Mouse (Mus musculus): ENCODE measurements at regions not wholly inside any gene's neighbourhood (a gene's known extent, or its start where the extent isn't known, plus 50 kb on each side); places are given as distances from the start of the nearest gene placed in this dataset.
A peak's percentile ranks its signal among the peaks of the same experiment; 100 is the strongest.

- DNase-seq, result no peak
Measured at GRCm38 (mm10) chr5:50820674-50821073, 746.9 kb downstream of the Ppargc1a start.

- no peak for DNase-seq
Measured at GRCm38 (mm10) chr5:50819959-50820358, 747.6 kb downstream of the Ppargc1a start.

- no peak for DNase-seq
Measured at GRCm38 (mm10) chr5:50795310-50795709, 736.5 kb upstream of the Adgra3 start.

- no peak for DNase-seq
Measured at GRCm38 (mm10) chr5:50794453-50795169, 735.8 kb upstream of the Adgra3 start.

GRCm38 (mm10) chr5:50793558-50793957, 734.8 kb upstream of the Adgra3 start:
- DNase-seq, result no peak

GRCm38 (mm10) chr5:50785273-50785672, 726.5 kb upstream of the Adgra3 start:
- DNase-seq, result no peak

- DNase-seq, result peak; percentile 4 to 25
Measured at GRCm38 (mm10) chr5:50779138-50779537, 720.3 kb upstream of the Adgra3 start.

GRCm38 (mm10) chr5:50778221-50778620, 719.4 kb upstream of the Adgra3 start:
- DNase-seq, result no peak

- DNase-seq, result no peak
Measured at GRCm38 (mm10) chr5:50762261-50762660, 703.5 kb upstream of the Adgra3 start.

- no peak for DNase-seq
Measured at GRCm38 (mm10) chr5:50760386-50760785, 701.6 kb upstream of the Adgra3 start.

- peak; percentile 70 to 80 for DNase-seq
Measured at GRCm38 (mm10) chr5:50752766-50753165, 694.0 kb upstream of the Adgra3 start.

- DNase-seq, result no peak
Measured at GRCm38 (mm10) chr5:50751358-50751757, 692.6 kb upstream of the Adgra3 start.

- DNase-seq, result no peak
Measured at GRCm38 (mm10) chr5:50743030-50743429, 684.2 kb upstream of the Adgra3 start.

GRCm38 (mm10) chr5:50733711-50734110, 674.9 kb upstream of the Adgra3 start:
- no peak for DNase-seq

GRCm38 (mm10) chr5:50728337-50729003, 669.7 kb upstream of the Adgra3 start:
- DNase-seq, result no peak

- DNase-seq, result no peak
Measured at GRCm38 (mm10) chr5:50706945-50707663, 648.3 kb upstream of the Adgra3 start.

GRCm38 (mm10) chr5:50698084-50698483, 639.3 kb upstream of the Adgra3 start:
- DNase-seq, result peak; percentile 42 to 45

- DNase-seq, result peak in 1 of 2 experiments; percentile 7
Measured at GRCm38 (mm10) chr5:50697588-50697987, 638.8 kb upstream of the Adgra3 start.

GRCm38 (mm10) chr5:50688362-50688761, 629.6 kb upstream of the Adgra3 start:
- no peak for DNase-seq

- DNase-seq, result peak; percentile 32 to 64
Measured at GRCm38 (mm10) chr5:50683966-50684365, 625.2 kb upstream of the Adgra3 start.

GRCm38 (mm10) chr5:50636539-50636938, 577.7 kb upstream of the Adgra3 start:
- DNase-seq, result no peak

- no peak for DNase-seq
Measured at GRCm38 (mm10) chr5:50626648-50627047, 567.8 kb upstream of the Adgra3 start.

GRCm38 (mm10) chr5:50624206-50624605, 565.4 kb upstream of the Adgra3 start:
- no peak for DNase-seq
